Mouse (Mus musculus): Measurements from ENCODE around the gene Fam8a1.

Gene Fam8a1

DNA sequence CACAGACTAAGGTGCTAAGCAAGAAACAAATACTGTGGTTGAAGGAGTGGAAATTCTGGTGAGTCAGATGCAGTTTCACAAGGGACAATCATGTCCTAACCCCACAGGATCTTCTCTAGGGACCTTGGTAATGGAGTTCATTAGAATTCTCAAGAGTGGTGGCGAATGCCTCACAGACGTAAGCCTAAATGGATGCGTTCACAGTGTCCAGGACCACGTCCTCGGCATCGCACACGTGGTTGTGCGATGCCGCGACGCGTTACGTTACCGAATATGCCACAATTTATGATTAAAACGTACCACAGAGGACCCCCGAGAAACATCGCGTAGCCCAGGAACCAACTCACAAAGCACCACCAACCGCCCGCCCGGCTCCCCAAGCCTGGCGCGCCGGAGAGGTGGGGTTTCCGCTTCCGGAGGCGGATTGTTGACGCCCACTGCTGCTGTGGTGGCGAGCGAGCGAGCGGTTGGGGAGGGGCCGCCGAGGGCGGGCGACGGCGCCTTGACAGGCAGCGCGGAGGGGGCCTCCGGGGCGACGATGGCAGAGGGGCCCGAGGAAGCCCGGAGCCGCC lies at the start of gene Fam8a1:
Gene Fam8a1 (plus strand): TSS at position 475 of the 572 bp plus-strand sequence.
- DNase-seq (ENCODE audit: low read depth, low spot score): peak; percentile 84

DNA sequence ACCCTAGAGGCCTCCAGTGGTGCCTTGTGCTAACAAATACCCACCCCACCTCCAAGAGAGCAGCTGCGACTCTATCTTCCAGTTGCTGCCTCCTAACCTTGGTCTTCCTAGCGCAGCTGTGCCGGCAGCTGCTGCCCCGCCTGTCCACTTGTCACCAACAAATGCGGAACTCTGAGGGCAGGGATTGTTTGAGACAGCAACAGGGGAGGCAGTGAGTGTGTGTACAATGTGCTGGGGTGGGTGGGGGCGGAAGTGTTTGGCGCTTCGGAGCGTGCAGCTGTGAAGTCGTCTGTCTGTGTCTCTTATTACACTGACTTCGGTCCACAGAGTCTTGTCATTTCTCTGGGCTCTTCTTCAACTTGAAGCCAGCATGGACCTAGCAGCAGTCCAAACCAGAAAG lies 49.7 kb upstream of the Fam8a1 start:
- peak; percentile 10 for DNase-seq (ENCODE audit: low read depth, low spot score)

DNA sequence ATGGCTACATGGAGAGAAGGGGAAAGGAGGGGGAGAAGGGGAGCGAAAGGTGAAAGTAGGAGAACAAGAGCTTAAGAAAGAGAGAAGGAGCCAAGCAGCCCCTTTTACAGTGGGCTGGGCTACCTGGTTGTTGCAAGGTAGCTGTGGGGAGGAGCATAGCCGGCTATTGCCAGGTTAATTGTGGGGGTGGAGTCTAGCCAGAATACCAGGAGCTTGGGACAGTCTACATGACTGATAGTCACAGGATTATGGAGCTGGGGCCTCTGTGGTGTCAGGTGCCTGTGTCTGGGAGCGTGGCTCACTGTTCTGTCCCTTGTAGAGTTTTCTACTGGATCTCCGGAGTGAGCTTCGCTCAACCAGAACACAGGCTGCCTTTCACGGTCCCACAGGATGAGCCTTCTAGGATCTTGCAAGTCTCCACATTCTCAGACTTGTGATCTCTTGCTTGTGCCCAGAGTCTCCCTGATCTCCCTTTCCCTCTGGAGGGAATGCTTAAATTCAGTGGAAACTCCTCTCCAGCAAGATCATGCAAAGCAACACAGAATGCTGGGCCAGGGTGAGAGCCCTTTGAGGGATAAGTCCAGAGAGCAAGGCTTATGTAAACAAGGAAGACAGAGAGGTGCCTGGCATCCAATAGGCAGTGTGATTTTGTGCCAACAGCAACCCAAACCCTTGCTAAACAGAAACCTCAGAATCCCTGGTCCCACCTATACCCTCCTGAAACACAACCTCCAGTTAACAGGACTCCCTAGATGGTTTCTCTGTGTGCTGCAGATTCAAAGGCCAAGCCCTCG lies 48.2 kb upstream of the Fam8a1 start:
- DNase-seq (ENCODE audit: low read depth, low spot score): no peak

DNA sequence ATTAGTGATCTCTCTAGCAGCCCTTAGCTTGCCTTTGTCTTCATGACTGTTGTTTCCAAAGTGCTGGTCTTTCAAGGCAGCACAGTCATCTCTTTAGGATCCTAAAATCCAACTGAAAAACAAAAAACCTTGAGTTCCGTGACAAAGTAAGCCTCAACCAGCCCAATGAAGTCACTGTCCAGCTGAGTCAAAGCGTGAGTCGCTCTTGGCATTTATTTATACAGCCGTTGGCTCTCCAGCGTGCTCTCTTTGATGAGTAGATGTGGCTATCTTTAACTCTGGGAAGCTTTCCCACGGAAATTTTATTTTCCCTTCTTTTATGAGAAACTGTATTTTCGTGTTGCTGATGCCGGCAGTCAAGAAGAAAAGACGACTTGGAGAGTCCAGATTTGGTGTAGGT lies 42.7 kb upstream of the Fam8a1 start:
- DNase-seq (ENCODE audit: low read depth, low spot score): no peak

DNA sequence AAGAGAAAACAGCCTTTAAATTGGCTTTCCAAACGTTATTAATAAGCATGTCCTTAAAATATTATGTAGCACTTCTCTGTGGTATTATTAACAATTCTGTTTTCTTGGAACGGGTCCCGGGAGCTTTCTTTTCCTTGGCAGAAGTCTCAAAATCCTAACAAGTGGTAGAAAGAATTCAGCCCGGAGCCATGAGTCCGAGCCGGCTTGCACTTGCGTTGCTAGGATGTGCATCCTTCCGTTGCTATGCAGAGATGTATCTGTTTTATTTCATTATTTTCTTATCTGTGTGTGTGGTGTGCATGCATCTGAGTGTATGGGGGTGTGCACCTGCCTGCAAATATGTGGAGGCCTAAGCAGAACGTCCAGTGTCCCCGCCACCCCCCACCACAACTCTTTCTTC lies 41.5 kb upstream of the Fam8a1 start:
- no peak for DNase-seq (ENCODE audit: low read depth, low spot score)

DNA sequence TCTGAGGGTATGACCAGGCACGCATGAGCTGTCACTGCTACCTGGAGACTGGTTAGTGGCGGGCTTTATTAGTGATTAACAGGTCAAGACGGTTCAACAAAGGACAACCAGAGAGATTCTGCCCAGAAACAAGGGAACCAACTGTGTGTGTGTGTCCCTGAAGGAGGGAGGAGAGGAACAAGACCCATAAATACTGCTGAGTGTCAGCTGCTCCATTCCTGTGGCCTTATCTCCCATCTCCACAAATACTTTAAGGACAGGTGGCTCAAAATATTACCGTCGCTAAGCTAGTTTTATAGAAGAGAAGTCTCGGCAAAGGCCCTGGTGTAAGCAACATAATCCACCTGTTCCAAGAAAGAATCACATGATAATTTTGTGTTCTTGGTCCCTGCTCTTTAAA lies 39.9 kb upstream of the Fam8a1 start:
- DNase-seq (ENCODE audit: low read depth, low spot score): no peak

DNA sequence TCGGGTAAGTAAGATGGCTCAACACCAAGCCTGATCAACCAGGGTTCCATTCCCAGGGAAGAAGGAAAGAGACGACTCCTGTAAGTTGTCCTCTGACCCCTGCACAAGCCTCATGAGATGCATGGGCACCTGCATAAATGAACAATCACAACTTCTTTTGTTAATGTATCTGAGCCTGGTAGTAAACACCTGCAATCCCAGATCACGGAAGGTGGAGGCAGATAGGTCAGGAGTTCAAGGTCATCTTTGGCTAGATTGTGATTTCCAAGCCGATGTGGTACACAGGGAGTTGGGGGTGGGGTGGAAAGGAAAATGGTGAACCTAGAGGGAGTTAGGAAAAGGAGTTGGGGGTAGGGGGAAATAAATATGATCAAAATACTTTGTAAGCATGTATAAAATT lies 36.5 kb upstream of the Fam8a1 start:
- DNase-seq (ENCODE audit: low read depth, low spot score): no peak

DNA sequence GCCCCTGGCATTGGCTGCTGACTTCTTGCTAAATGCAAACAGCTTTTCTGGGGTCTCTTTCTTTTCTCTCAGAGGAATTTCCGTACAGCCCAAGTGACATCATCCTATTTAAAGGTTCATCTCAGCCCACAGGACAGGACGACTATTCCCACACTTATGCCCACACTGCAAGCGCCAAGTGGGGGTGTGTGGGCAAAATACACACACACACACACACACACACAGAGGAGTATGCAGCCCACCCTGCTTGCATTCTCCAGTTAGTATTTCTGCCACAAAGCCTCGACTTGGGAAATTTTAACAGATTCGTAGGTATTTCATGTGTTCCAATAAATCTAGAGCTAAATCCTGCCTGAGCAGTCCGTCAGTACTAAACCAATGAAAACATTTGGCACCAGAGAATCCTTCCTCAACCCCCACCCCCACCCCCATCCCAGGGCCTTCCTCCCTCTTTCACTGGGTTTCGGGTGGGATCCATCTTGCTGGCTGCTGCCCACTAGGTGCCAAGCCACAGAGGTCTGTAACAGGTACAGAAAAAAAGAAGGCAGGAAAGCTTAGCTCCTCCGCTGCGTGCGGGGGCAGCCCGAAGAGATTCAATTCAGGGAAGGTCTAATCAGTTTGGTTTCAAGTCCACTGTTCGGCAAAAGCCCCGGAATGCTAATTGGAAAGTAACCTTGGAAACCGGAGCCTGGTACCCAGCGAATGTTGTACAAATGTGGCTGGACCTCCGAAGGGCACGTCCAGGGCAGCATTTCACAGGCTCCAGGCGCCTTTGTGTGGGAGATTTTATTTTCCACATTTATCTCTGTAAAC lies 35.8 kb upstream of the Fam8a1 start:
- peak; percentile 38 for DNase-seq (ENCODE audit: low read depth, low spot score)

DNA sequence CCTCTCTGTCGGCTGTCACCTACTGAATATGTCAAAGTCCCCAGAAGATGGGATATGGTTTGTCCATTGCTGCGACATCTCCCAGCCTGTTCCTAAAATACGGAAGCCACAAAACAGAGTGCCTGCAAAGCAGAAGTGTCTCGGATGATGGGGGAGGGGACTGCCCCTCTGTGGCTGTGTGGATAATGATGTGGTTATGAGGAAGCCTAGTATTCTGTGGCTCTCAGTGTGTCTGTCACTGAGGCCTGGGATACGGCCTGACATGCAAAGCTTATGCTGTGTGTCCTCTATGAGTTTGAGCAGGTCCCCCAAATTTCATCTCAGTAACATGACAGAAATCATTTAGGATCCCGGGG lies 35.2 kb upstream of the Fam8a1 start:
- DNase-seq (ENCODE audit: low read depth, low spot score): no peak

DNA sequence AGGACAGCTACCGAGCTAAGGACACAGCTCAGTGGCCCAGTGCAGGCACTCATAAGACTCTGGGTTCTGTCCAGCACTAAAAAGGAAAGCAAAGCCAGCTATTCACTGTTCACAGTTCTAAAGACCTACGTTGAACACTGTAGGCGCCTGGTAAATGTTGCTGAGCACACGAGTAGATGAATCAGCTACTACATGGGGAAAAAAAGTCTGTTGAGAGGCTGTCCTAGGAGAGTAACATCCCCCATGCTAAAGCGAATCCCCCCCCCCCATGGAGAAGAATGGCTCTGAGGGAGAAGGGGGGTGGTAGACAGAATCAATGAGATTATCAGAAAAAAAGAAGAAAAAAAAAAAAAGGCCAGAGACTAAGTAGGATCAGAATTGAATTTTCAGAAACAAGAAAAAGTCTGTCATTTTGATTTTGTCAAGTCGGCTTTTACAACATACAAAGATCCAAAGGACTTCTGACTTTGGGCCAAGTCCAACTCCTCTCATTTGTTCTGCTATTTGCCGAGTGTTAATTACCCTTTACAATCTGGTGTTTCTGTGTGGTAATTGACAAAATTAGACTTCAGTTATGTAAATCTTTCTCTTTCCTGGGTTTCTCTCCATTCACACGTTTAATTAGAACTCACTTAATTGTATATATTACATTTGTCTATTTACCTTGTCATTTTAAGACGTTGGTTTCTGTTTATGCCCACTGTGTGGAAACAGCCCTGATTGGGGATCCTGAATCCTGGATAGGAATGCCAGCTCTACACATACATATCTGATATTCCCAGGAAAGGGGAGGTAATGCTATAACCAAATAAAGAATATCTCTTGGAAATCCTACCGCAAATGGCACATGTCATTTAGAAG lies 28.5 kb upstream of the Fam8a1 start:
- DNase-seq (ENCODE audit: low read depth, low spot score): no peak

DNA sequence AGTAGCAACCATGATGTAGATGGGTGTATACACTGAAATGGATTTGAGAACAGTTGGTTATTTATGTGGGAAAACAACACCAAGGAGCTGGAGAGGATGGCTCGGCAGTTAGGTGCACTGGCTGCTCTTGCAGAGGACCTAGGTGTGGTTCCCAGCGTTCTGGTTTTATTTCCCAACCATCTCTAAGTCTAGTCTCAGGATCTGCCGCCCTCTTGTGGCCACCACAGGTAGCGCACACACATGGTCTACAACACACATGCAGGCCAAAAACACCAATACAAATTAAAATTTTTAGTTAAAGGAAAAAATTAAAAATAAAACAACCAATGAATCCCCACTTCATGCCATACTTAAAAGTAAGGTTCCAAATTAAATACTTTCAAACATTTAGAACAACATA lies 27.0 kb upstream of the Fam8a1 start:
- DNase-seq (ENCODE audit: low read depth, low spot score): no peak

DNA sequence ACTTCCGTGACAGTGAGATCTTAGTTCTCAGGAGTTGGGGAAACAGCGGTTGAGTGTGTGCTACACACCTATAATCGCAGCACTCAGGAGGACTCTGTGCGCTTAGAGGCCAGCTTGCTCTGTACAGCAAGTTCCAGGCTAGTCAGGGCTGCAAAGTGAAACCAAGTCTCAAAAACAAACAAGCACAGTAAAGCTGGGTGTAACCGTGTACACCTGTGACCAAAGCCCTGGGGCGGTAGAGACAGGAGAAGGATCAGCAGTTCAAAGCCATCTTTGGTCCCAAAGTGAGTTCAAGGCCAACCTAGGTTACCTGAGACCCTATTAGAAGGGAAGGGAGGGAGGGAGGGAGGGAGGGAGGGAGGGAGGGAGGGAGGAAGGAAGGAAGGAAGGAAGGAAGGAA lies 25.1 kb upstream of the Fam8a1 start:
- DNase-seq (ENCODE audit: low read depth, low spot score): no peak

DNA sequence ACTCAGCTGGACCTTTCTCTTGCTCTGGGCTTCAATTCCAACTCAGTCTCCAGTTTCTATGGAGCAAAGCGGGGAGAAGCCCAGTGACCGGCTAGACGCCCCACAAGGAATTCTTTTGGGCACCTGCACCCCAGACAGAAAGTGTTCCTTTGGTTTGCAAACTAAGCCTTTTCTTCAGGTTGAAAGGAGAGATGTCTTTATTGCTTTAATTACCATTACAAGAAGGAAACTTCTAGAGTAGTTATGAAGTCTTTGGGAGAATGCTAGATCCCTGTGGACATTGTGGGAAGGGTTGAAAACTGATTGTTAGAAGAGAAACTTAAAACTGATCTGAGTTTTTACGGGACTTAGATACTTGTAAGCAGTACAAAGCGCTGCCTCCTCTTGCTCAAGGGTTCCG lies 23.8 kb upstream of the Fam8a1 start:
- DNase-seq (ENCODE audit: low read depth, low spot score): no peak

DNA sequence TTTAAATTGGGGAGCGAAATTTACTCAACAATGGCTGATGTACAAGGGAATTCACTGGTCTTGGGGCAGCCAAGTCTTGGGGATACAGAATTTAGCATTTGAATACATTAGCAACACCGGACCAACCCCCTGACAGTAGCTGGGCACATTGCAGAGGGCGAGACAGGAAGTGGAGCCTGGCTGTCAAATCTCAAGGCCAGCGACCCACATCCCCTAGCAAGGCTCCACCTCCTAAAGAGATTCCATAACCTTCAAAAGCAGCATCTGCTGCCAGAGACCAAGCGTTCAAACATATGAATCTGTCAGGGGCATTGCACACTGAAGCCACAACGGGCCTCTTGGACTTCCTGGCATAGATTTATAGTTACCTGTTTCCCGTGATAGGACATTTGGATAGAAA lies 17.5 kb upstream of the Fam8a1 start:
- no peak for DNase-seq (ENCODE audit: low read depth, low spot score)

DNA sequence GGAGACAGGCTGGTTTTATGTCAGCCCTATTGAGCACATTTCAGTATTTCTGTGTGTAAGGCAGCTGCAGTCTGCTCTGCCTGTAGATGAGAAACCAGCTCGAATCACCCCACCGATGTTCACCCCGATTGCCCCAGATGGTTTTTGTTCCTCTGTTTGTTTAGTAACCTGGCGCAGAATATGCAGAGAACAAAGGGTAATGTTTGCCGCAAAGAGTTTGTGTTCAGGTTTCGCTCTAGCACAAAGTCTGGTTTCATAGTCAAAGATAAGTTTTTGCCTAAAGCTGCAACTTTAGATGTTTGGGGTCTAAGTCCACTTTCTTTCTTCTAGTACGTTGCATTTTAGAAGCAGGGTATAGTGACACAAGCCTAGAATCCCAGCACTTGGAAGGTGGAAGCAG lies 16.7 kb upstream of the Fam8a1 start:
- DNase-seq (ENCODE audit: low read depth, low spot score): no peak

DNA sequence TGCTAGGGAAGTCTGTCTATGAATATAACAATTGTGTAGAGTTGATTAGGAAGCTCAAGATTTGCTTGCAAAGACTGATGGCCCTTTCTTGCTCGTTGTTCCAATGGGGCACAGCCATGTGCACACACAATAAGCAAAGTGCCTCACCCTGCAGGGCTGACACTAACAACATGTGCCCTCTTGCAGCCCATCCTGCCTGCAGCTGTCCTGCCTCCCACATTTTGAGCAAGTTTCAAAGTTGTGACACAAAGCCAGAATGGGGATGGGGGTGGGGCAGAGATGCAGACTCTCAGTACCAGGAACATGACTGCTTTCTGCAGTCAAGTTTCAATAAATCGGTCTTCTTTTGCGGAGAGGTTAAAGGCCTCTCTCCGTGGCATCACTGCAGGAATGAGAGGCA lies 15.7 kb upstream of the Fam8a1 start:
- DNase-seq (ENCODE audit: low read depth, low spot score): no peak

DNA sequence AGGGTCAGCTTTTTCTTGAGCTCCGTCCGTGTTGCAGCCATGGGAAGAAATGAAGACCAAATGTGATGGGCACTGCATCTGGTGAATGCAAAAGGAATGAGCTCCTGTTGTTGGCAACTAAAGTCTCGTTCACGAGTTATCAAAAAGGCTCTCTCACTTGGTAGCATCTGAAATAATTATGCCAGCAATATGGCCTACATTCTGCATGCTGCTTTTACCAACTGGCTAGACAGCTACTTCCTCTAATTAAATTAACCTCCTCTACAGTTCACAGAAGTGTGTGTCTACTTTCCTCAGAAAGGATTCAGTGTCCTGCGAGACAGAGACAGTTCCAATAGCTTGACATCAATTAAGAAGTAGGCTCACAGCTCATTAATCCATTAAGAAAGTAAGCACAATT lies 14.8 kb upstream of the Fam8a1 start:
- DNase-seq (ENCODE audit: low read depth, low spot score): no peak

DNA sequence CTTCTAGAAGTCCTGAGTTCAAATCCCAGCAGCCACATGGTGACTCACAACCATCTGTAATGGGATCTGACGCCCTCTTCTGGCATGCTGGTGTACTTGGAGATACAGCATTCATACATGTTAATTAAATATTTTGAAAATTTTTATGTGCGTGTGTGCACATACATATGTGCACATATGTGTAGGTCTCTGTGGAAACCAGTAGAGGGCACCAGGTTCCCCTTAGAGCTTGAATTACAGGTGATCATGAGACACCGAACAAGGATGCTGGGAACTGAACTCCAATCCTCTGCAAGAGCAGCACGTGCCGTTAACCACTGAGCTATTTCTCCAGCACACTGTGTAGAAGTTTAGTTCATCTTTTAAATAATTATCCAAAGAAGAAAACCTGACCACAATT lies 10.1 kb upstream of the Fam8a1 start:
- no peak for DNase-seq (ENCODE audit: low read depth, low spot score)

DNA sequence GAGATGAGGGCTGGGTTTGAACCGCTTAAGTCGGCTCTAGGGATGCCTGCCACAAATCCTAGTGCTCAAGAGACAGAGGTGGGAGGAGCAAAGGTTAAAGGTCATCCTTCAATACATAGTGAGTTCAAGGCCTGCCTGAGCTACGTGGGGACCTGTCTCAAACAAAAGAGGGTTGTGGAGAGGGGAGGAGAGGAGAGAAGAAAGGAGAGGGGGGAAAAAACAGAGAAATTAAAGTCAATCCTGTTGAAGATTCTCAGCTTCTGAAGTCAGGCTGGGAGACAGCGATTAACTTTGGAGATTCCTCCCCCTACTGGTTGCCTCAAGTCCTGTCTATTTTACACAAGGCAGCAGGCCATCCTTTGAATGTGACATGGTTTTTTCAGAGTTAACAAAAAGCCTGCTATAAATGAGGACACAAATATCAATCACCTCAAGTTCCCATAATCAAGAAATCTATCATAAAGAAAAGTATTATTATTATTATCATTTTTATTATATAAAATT lies 5.8 kb upstream of the Fam8a1 start:
- DNase-seq (ENCODE audit: low read depth, low spot score): peak; percentile 7

DNA sequence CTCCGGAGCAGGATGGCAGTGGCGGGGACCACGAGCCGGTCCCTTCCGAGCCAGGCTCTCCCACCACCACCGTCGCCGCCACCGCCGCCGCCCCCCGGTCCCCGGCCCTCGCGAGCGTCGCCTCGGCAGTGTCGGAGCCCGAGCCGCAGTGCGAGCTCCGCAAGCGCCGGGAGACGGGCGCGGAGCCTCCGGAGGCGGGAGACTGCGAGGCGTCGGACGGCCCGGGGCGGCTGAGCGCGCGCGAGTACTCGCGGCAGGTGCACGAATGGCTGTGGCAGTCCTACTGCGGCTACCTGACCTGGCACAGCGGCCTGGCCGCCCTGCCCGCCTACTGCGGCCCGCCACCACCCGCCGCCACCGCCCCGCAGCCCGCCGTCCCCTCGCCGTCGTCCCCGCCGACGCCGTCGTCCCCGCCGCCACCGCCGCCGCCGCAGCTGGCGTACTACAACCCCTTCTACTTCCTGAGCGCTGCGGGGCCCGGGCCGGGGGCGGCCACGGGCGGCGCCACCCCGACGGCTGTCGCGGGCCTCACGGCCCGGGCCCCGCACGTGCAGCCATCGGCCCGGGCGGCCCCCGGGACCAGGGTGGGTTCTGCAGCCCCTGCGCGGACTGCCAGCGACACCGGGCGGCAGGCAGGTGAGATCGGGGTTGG lies 424 bp downstream of the Fam8a1 start:
- DNase-seq (ENCODE audit: low read depth, low spot score): no peak

DNA sequence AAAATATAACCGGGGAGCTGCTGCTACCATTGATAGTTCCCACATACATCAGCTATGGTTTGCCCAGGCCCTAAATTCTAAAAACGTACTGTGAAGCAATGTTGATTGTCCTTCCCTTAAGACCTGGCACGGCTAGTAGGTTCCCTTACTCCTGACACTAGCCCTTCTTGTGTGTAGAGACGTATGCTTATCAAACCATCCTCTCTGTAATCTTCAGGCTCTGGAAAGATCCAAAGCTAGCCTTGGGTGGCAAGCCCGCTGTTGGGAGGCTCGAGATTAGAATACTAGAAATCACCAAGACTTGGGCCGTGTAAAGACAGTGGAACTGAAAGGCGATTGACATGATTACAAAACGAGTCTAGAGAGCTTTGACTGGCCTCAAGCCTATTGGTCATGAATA lies 1.2 kb downstream of the Fam8a1 start:
- no peak for DNase-seq (ENCODE audit: low read depth, low spot score)

Measured in forelimb bud, embryonic 11.5 days (tissue).